Mouse (Mus musculus) stomach, postnatal 0 days (tissue): ENCODE measurements around the gene 2210016L21Rik.

ENCODE experiments used
- CTCF ChIP-seq: IDR thresholded peaks from 2 replicates; pipeline ENCODE4 v1.5.1; 2016; ENCODE audit warnings: antibody characterized with exemption, low read depth, mild to moderate bottlenecking, moderate library complexity
- EP300 ChIP-seq: optimal IDR thresholded peaks from 2 replicates; pipeline ENCODE3; 2016; ENCODE audit warnings: antibody characterized with exemption

- no peak for TF ChIP-seq CTCF
- no peak for TF ChIP-seq EP300
Measured at GRCm38 (mm10) chr5:114972201-114972600, 30.2 kb downstream of the 2210016L21Rik start.
